Mouse (Mus musculus) liver, adult 2 months (tissue): ENCODE measurements around the gene Cby1.

Experiments
- CTCF ChIP-seq: fragments of 200-500 bp; IDR thresholded peaks from 2 replicates; pipeline ENCODE4 v1.5.1; 2011; ENCODE audit warnings: low read depth, low read length, control low read depth
- POLR2A ChIP-seq: fragments of 200-500 bp; IDR thresholded peaks from 2 replicates; pipeline ENCODE4 v1.6.1; 2011; ENCODE audit warnings: low read length, control low read depth; ENCODE audit not compliant: insufficient read depth; ENCODE audit errors: extremely low read depth

DNA sequence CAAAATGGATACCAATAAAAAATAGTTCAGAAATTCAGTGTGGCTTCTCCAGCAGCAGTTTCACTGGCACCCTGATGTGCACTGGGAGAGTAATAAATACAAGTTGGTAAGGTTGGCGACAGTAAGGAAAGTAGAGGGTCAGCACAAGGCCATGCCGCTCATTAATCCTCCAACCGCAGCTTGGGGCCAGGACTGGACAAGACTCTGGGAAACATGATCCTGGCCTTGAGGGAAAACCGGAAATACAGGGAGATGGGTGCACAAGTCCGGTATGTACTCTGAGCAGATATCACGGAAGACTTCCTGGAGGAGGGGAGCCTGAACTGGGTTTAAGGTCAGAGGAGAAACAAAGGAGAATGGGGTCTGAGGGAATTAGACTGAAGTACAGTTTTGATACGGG, 43.5 kb upstream of the Cby1 start:
- TF ChIP-seq CTCF, result no peak
- TF ChIP-seq POLR2A, result no peak
